Mouse (Mus musculus) liver, postnatal 0 days (tissue): ENCODE measurements at regions not wholly inside any gene's neighbourhood (a gene's known extent, or its start where the extent isn't known, plus 50 kb on each side); places are given as distances from the start of the nearest gene placed in this dataset.

Experiments
- CTCF ChIP-seq: sonication (generic); IDR thresholded peaks from 2 replicates; pipeline ENCODE4 v1.5.1; 2016; ENCODE audit warnings: antibody characterized with exemption, low read depth
- EP300 ChIP-seq: IDR thresholded peaks from 2 replicates; pipeline ENCODE4 v1.6.1; 2016; ENCODE audit warnings: antibody characterized with exemption, low read depth, mild to moderate bottlenecking

DNA sequence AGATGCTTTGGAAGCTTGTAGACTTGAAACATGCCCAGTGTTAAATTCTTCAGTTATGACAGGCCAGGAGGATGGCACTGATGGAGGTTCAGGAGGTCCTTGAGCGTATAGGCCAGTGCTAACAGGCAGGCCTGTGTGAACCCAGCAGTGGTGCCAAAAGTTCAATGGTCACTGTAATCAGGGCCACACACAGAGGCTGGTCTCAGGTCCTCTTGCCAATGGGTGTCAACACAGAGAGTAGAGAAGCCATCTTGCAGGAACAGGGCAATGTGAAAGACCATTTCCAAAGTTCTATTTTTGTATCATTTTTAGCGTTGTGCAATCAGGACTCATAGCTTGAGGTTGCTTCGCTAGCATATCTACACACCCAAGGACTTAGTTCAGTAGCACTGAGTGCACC is 64.2 kb upstream of the Sp8 start:
- TF ChIP-seq CTCF, result no peak
- no peak for TF ChIP-seq EP300
